ENCODE assay signal across 8 mouse cellular contexts in genomic region chr14:52278932-52279746, GRCm38 (mm10). TPM values are rescaled to one million over a fixed set of nuclear protein-coding genes. Genes with fewer than 3 reads are reported as not detected.
DNase-seq lines count a peak whose midpoint lies in the region; ATAC-seq and TF ChIP-seq lines count a peak whose summit lies in the region.

Gene Tox4 (plus strand): TSS chr14:52279146.
Gene Rab2b (minus strand): TSS chr14:52279545.

- TF ChIP-seq CTCF in kidney, postnatal 0 days (IDR thresholded peaks at IDR 0.05; ENCODE audit: low read depth) = peak; percentile 100

- H3K27ac ChIP-seq in heart, embryonic 12.5 days (ENCODE audit: poor library complexity, severe bottlenecking) = peak within 1 kb of the TSS; percentile 77
- H3K27ac ChIP-seq in kidney, postnatal 0 days = peak within 1 kb of the TSS; percentile 92
- peak within 1 kb of the TSS; percentile 78 for H3K27ac ChIP-seq in liver, embryonic 11.5 days (ENCODE audit: low read depth, low read length)
- H3K27ac ChIP-seq in stomach, embryonic 14.5 days (ENCODE audit: low read length) = peak within 1 kb of the TSS; percentile 61

- peak; percentile 99 for DNase-seq in CD4-positive helper T cell, adult 2 months (ENCODE audit: low read depth, low spot score)
- DNase-seq in brain, embryonic 18.5 days (ENCODE audit: low read depth, low spot score) = peak; percentile 98
- peak; percentile 99 for DNase-seq in kidney, postnatal 0 days (ENCODE audit: low spot score)
- peak; percentile 99 for DNase-seq in liver, embryonic 11.5 days (ENCODE audit: low spot score)
- DNase-seq in naive thymus-derived CD4-positive, alpha-beta T cell, adult 2 months (ENCODE audit: low read depth) = peak; percentile 100

- peak within 1 kb of the TSS; percentile 83 for H3K4me2 ChIP-seq in heart, embryonic 12.5 days
- H3K4me2 ChIP-seq in kidney, postnatal 0 days (ENCODE audit: low read length) = peak within 1 kb of the TSS; percentile 66
- peak within 1 kb of the TSS; percentile 73 for H3K4me2 ChIP-seq in liver, embryonic 11.5 days
- peak within 1 kb of the TSS; percentile 58 for H3K4me2 ChIP-seq in stomach, embryonic 14.5 days (replicated peaks; ENCODE audit: low read depth, low read length)

- H3K9me3 ChIP-seq in heart, embryonic 12.5 days (replicated peaks) = no peaks in the 10 kb centered on the region
- no peaks in the 10 kb centered on the region for H3K9me3 ChIP-seq in kidney, postnatal 0 days (replicated peaks; ENCODE audit: low read length)
- no peaks in the 10 kb centered on the region for H3K9me3 ChIP-seq in liver, embryonic 11.5 days (ENCODE audit: control insufficient read depth, low read length)
- no peaks in the 10 kb centered on the region for H3K9me3 ChIP-seq in stomach, embryonic 14.5 days (ENCODE audit: control insufficient read depth, low read depth, low read length)

- H3K27me3 ChIP-seq in heart, embryonic 12.5 days (replicated peaks) = no peaks in the 10 kb centered on the region
- no peaks in the 10 kb centered on the region for H3K27me3 ChIP-seq in kidney, postnatal 0 days (ENCODE audit: insufficient read depth, low read length)
- H3K27me3 ChIP-seq in liver, embryonic 11.5 days (replicated peaks; ENCODE audit: control insufficient read depth, insufficient read depth, low read length) = no peaks in the 10 kb centered on the region
- H3K27me3 ChIP-seq in stomach, embryonic 14.5 days (ENCODE audit: control insufficient read depth, insufficient read depth, low read length) = no peaks in the 10 kb centered on the region

- H3K9ac ChIP-seq in heart, embryonic 12.5 days = peak within 1 kb of the TSS; percentile 95
- peak within 1 kb of the TSS; percentile 84 for H3K9ac ChIP-seq in kidney, postnatal 0 days (ENCODE audit: low read depth, low read length)
- peak within 1 kb of the TSS; percentile 94 for H3K9ac ChIP-seq in liver, embryonic 11.5 days (ENCODE audit: low read depth, low read length)
- peak within 1 kb of the TSS; percentile 77 for H3K9ac ChIP-seq in stomach, embryonic 14.5 days (replicated peaks; ENCODE audit: low read depth, low read length)

- peak within 1 kb of the TSS; percentile 99 for H3K4me3 ChIP-seq in heart, embryonic 12.5 days
- peak within 1 kb of the TSS; percentile 83 for H3K4me3 ChIP-seq in kidney, postnatal 0 days (replicated peaks; ENCODE audit: low read depth, low read length)
- H3K4me3 ChIP-seq in liver, embryonic 11.5 days (ENCODE audit: low read depth, low read length) = peak within 1 kb of the TSS; percentile 86
- peak within 1 kb of the TSS; percentile 75 for H3K4me3 ChIP-seq in stomach, embryonic 14.5 days (ENCODE audit: low read depth, low read length)

- H3K4me1 ChIP-seq in heart, embryonic 12.5 days (replicated peaks) = peaks cover 15% of the 10 kb centered on the region
- peaks cover 6% of the 10 kb centered on the region; the same call in 1 of the 2 replicates for H3K4me1 ChIP-seq in kidney, postnatal 0 days (replicated peaks; ENCODE audit: insufficient read depth, low read length)
- H3K4me1 ChIP-seq in liver, embryonic 11.5 days (replicated peaks; ENCODE audit: control insufficient read depth, insufficient read depth, low read length) = peaks cover 12% of the 10 kb centered on the region
- H3K4me1 ChIP-seq in stomach, embryonic 14.5 days (ENCODE audit: control insufficient read depth, insufficient read depth, low read length) = 0 out of 2 replicates have a peak, but pooled peaks cover 6% of the 10 kb centered on the region

- peaks cover 17% of the 10 kb centered on the region for H3K36me3 ChIP-seq in heart, embryonic 12.5 days
- 0 out of 2 replicates have a peak, but pooled peaks cover 6% of the 10 kb centered on the region for H3K36me3 ChIP-seq in kidney, postnatal 0 days (ENCODE audit: insufficient read depth, low read length)
- no peaks in the 10 kb centered on the region for H3K36me3 ChIP-seq in liver, embryonic 11.5 days (ENCODE audit: control insufficient read depth, insufficient read depth, low read length)
- peaks cover 9% of the 10 kb centered on the region; the same call in 1 of the 2 replicates for H3K36me3 ChIP-seq in stomach, embryonic 14.5 days (ENCODE audit: control insufficient read depth, insufficient read depth, low read length)

- WGBS in heart, embryonic 12.5 days = under 1% methylated on average over 66 of the region's 66 CpGs
- under 1% methylated on average over 64 of the region's 66 CpGs for WGBS in kidney, postnatal 0 days
- WGBS in liver, embryonic 11.5 days = under 1% methylated on average over 66 of the region's 66 CpGs
- under 1% methylated on average over 58 of the region's 66 CpGs for WGBS in stomach, embryonic 14.5 days

- ATAC-seq in erythroid progenitor cell, adult 5-6 weeks (replicated peaks; ENCODE audit: low FRiP score, poor library complexity, severe bottlenecking) = peak; percentile 96
- ATAC-seq in heart, embryonic 12.5 days (ENCODE audit: insufficient number of reproducible peaks, low FRiP score) = peak; percentile 95
- ATAC-seq in kidney, postnatal 0 days (replicated peaks; ENCODE audit: low FRiP score, low read depth) = peak; percentile 98
- peak; percentile 98 for ATAC-seq in liver, embryonic 11.5 days (replicated peaks; ENCODE audit: low FRiP score)
- peak; percentile 97 for ATAC-seq in stomach, embryonic 14.5 days (ENCODE audit: insufficient number of reproducible peaks, insufficient read depth, low FRiP score, low read depth)

RNA-seq across cellular contexts. Expression of gene Tox4, which starts in this region (rescaled TPM):
- total RNA-seq in erythroid progenitor cell, adult 5-6 weeks (2015; ENCODE audit: low replicate concordance) = 14.7 and 27.0 TPM in 2 replicates
- 20.1 and 20.3 TPM in 2 replicates for total RNA-seq in erythroid progenitor cell, adult 5-6 weeks (2017; ENCODE audit: low replicate concordance)
- polyA plus RNA-seq in heart, embryonic 12.5 days (2016; fragmentation: Nextera tagmentation; extraction: Ambion mirVana) = 35.8 and 41.5 TPM in 2 replicates
- 30.8 and 34.4 TPM in 2 replicates for polyA plus RNA-seq in kidney, postnatal 0 days (2015; fragmentation: Nextera tagmentation; extraction: Ambion mirVana)
- 35.7 and 44.6 TPM in 2 replicates for polyA plus RNA-seq in liver, embryonic 11.5 days (2014; fragmentation: Nextera tagmentation; extraction: Ambion mirVana)
- polyA plus RNA-seq in stomach, embryonic 14.5 days (2014; fragmentation: Nextera tagmentation; extraction: Ambion mirVana) = 47.3 and 56.0 TPM in 2 replicates

RNA-seq across cellular contexts. Expression of gene Rab2b, which starts in this region (rescaled TPM):
- total RNA-seq in erythroid progenitor cell, adult 5-6 weeks (2015; ENCODE audit: low replicate concordance) = 5.4 and 6.3 TPM in 2 replicates
- total RNA-seq in erythroid progenitor cell, adult 5-6 weeks (2017; ENCODE audit: low replicate concordance) = 2.7 and 9.2 TPM in 2 replicates
- polyA plus RNA-seq in heart, embryonic 12.5 days (2016; fragmentation: Nextera tagmentation; extraction: Ambion mirVana) = 15.1 and 16.7 TPM in 2 replicates
- 12.6 and 14.3 TPM in 2 replicates for polyA plus RNA-seq in kidney, postnatal 0 days (2015; fragmentation: Nextera tagmentation; extraction: Ambion mirVana)
- 9.8 and 10.6 TPM in 2 replicates for polyA plus RNA-seq in liver, embryonic 11.5 days (2014; fragmentation: Nextera tagmentation; extraction: Ambion mirVana)
- 26.6 and 27.3 TPM in 2 replicates for polyA plus RNA-seq in stomach, embryonic 14.5 days (2014; fragmentation: Nextera tagmentation; extraction: Ambion mirVana)

Comparison
In these comparisons a context has a peak if more than half of its experiments do, and no peak if none do; other contexts are left out.
1. Peak in every context shown above with its lines: DNase-seq, ATAC-seq, H3K4me3 ChIP-seq and H3K27ac ChIP-seq.